28 mouse cellular contexts compared by ENCODE assay signal in the genomic region with DNA sequence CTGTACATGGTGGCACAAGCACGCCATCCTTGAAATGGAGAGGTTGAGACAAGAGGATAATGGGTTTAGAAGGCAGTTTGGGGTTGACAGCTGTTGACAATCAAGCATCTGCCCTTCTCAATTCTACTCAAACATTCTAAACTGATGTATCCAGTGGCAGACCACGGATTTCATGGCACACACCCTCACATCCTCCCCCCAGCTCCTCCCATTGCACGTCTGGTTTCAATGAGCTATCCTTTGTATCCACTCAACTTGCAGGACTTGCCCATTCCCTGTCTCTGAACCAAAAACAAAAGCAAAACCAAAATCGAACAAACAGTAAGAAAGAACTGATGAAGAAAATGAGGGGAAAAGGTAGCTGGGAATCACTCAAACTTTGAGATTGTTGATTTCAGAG.
"Had no signal": no experiment of that assay in that cellular context is flagged by ENCODE, and none has a peak within 500 bp of the region (broad histone marks: within the 10 kb centered on the region; RNA-seq: fewer than 3 reads in every experiment).

No protein-coding gene starts in this region.

- DNase-seq: gastrocnemius, postnatal 14 days; gastrocnemius, postnatal 36 days; heart, adult 11 months; heart, adult 2 months; heart, postnatal 14 days; heart, postnatal 36 days; kidney, adult 11 months; kidney, adult 2 months; kidney, adult 9 months; kidney, postnatal 14 days; kidney, postnatal 36 days; layer of hippocampus, adult 9-11 months; liver; liver, embryonic 13.5 days had no signal

- H3K27me3 ChIP-seq: heart, embryonic 13.5 days; heart, embryonic 15.5 days; hindbrain, embryonic 13.5 days; hindbrain, embryonic 15.5 days; kidney, embryonic 15.5 days; limb, embryonic 12.5 days; liver, embryonic 13.5 days; liver, embryonic 15.5 days had no signal

- H3K4me1 ChIP-seq: hindbrain, embryonic 13.5 days; hindbrain, embryonic 15.5 days; kidney, embryonic 15.5 days; limb, embryonic 12.5 days; liver, embryonic 13.5 days; liver, embryonic 15.5 days had no signal

- H3K4me2 ChIP-seq: heart, embryonic 11.5 days; heart, embryonic 13.5 days; heart, embryonic 15.5 days; hindbrain, embryonic 13.5 days; hindbrain, embryonic 15.5 days; kidney, embryonic 15.5 days; limb, embryonic 12.5 days; liver, embryonic 11.5 days; liver, embryonic 13.5 days; liver, embryonic 15.5 days had no signal

- ATAC-seq: hindbrain, postnatal 0 days; intestine, embryonic 16.5 days had no signal

- H3K36me3 ChIP-seq: heart, embryonic 15.5 days; hindbrain, embryonic 15.5 days; limb, embryonic 12.5 days; liver, embryonic 13.5 days; liver, embryonic 15.5 days had no signal

- H3K4me3 ChIP-seq: heart, adult 2 months; heart, embryonic 13.5 days; heart, embryonic 15.5 days; hindbrain, embryonic 13.5 days; hindbrain, embryonic 15.5 days; kidney, embryonic 15.5 days; left cerebral cortex, adult 2 months; limb, embryonic 10.5 days; limb, embryonic 12.5 days; liver, embryonic 13.5 days; liver, embryonic 15.5 days had no signal

- H3K9me3 ChIP-seq: heart, embryonic 13.5 days; heart, embryonic 15.5 days; hindbrain, embryonic 13.5 days; hindbrain, embryonic 15.5 days; kidney, embryonic 15.5 days; limb, embryonic 10.5 days; limb, embryonic 12.5 days; liver, embryonic 13.5 days; liver, embryonic 15.5 days had no signal

- H3K27ac ChIP-seq: heart, adult 2 months; heart, embryonic 13.5 days; heart, embryonic 15.5 days; hindbrain, embryonic 13.5 days; hindbrain, embryonic 15.5 days; hindbrain, postnatal 0 days; kidney, embryonic 15.5 days; kidney, postnatal 0 days; left cerebral cortex, adult 2 months; limb, embryonic 10.5 days; limb, embryonic 12.5 days; liver, embryonic 13.5 days; liver, embryonic 15.5 days had no signal

- H3K9ac ChIP-seq: heart, embryonic 13.5 days; heart, embryonic 15.5 days; hindbrain, embryonic 13.5 days; hindbrain, embryonic 15.5 days; kidney, embryonic 15.5 days; limb, embryonic 12.5 days; liver, embryonic 13.5 days; liver, embryonic 15.5 days had no signal
